Mouse (Mus musculus): ENCODE data around the gene Kcnk3.

The Kcnk3 gene

GRCm38 (mm10) chr5:30587681-30588300, at the start of gene Kcnk3:
Kcnk3 (plus strand) TSS chr5:30588170.
- peak; percentile 51 to 59 for DNase-seq (ENCODE audit: low spot score in 2 of 2)

- no peak for DNase-seq (ENCODE audit: low spot score in 2 of 2)
Observed at GRCm38 (mm10) chr5:30545698-30546097, 42.3 kb upstream of the Kcnk3 start, which contains the start of gene Cib4. Cib4 (minus strand) TSS chr5:30545836.

GRCm38 (mm10) chr5:30548681-30549080, 39.3 kb upstream of the Kcnk3 start:
- no peak for DNase-seq (ENCODE audit: low spot score in 2 of 2)

- no peak for DNase-seq (ENCODE audit: low spot score in 2 of 2)
Observed at GRCm38 (mm10) chr5:30550334-30551021, 37.5 kb upstream of the Kcnk3 start.

GRCm38 (mm10) chr5:30551022-30551638, 36.8 kb upstream of the Kcnk3 start:
- no peak for DNase-seq (ENCODE audit: low spot score in 2 of 2)

- DNase-seq (ENCODE audit: low spot score in 2 of 2): no peak
Observed at GRCm38 (mm10) chr5:30552006-30552405, 36.0 kb upstream of the Kcnk3 start.

- no peak for DNase-seq (ENCODE audit: low spot score in 2 of 2)
Observed at GRCm38 (mm10) chr5:30553936-30554335, 34.0 kb upstream of the Kcnk3 start.

GRCm38 (mm10) chr5:30554981-30555380, 33.0 kb upstream of the Kcnk3 start:
- no peak for DNase-seq (ENCODE audit: low spot score in 2 of 2)

GRCm38 (mm10) chr5:30556284-30556683, 31.7 kb upstream of the Kcnk3 start:
- DNase-seq (ENCODE audit: low spot score in 2 of 2): no peak

- no peak for DNase-seq (ENCODE audit: low spot score in 2 of 2)
Observed at GRCm38 (mm10) chr5:30559421-30559820, 28.5 kb upstream of the Kcnk3 start.

- no peak for DNase-seq (ENCODE audit: low spot score in 2 of 2)
Observed at GRCm38 (mm10) chr5:30559986-30560493, 27.9 kb upstream of the Kcnk3 start.

GRCm38 (mm10) chr5:30568479-30568878, 19.5 kb upstream of the Kcnk3 start:
- DNase-seq (ENCODE audit: low spot score in 2 of 2): no peak

GRCm38 (mm10) chr5:30571820-30572219, 16.1 kb upstream of the Kcnk3 start:
- no peak for DNase-seq (ENCODE audit: low spot score in 2 of 2)

GRCm38 (mm10) chr5:30574367-30574766, 13.6 kb upstream of the Kcnk3 start:
- no peak for DNase-seq (ENCODE audit: low spot score in 2 of 2)

- DNase-seq (ENCODE audit: low spot score in 2 of 2): no peak
Observed at GRCm38 (mm10) chr5:30576233-30576632, 11.7 kb upstream of the Kcnk3 start.

GRCm38 (mm10) chr5:30577251-30577650, 10.7 kb upstream of the Kcnk3 start:
- no peak for DNase-seq (ENCODE audit: low spot score in 2 of 2)

GRCm38 (mm10) chr5:30577654-30578310, 10.2 kb upstream of the Kcnk3 start:
- DNase-seq (ENCODE audit: low spot score in 2 of 2): peak; percentile 68 to 70

GRCm38 (mm10) chr5:30578445-30579080, 9.4 kb upstream of the Kcnk3 start:
- DNase-seq (ENCODE audit: low spot score in 2 of 2): peak in 1 of 2 experiments; percentile 49

GRCm38 (mm10) chr5:30580725-30581124, 7.2 kb upstream of the Kcnk3 start:
- DNase-seq (ENCODE audit: low spot score in 2 of 2): no peak

- DNase-seq (ENCODE audit: low spot score in 2 of 2): no peak
Observed at GRCm38 (mm10) chr5:30582017-30582416, 6.0 kb upstream of the Kcnk3 start.

GRCm38 (mm10) chr5:30586616-30587015, 1.4 kb upstream of the Kcnk3 start:
- DNase-seq (ENCODE audit: low spot score in 2 of 2): no peak

- no peak for DNase-seq (ENCODE audit: low spot score in 2 of 2)
Observed at GRCm38 (mm10) chr5:30587101-30587500, 869 bp upstream of the Kcnk3 start.
